Mouse (Mus musculus): ENCODE data around the gene Zfp653. TPM values are rescaled to one million over a fixed set of nuclear protein-coding genes. Genes with fewer than 3 reads are reported as not detected.
A peak's percentile ranks its signal among the peaks of the same experiment; 100 is the strongest.

The Zfp653 gene
- total and polyA plus RNA-seq, 3 experiments: 9.0 to 11.4 (median 10.4) TPM

DNA sequence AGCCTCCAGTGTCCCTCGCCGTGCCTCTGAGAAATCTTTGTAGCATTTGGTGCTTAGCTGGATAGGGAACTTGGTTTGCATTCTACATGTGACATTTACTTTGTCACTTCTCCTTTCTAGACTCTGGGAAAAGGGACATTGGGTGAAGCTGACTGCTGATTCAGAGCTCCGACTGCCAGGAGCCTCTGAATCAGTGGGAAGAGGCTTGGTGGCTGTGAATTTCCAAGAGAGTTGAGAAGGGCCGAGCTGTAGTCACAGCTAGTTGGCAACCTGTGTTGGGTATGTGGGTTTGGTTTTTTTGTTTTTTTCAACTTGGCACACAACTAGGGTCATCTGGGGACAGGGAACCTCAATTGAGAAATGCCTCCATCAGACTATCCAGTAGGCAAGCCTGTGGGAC is 48.4 kb upstream of the Zfp653 start:
- H3K27me3 ChIP-seq (replicated peaks): no peaks in the 10 kb centered on the region
- H3K36me3 ChIP-seq (replicated peaks in 1 of 2; ENCODE audit: control insufficient read depth in 1 of 2, insufficient read depth in 1 of 2, low read length in 1 of 2): peaks cover 0 to 5% of the 10 kb centered on the region in 2 experiments
- dilution Hi-C loops (cut with MboI; ENCODE audit: extremely low pct_ligation_motif_present, extremely low pct_unique_long_range_greater_than_20kb, low sequenced_read_pairs) (no loop called here), in situ Hi-C loops (cut with MboI; ENCODE audit: low pct_ligation_motif_present, low pct_unique_long_range_greater_than_20kb, low sequenced_read_pairs) (loop anchor here (5.0 kb wide), 1 partner anchor 47 kb away; the partner anchor contains the start of genes Gm49318 and Zfp653)
- no peak overlapping the region for H3K27ac ChIP-seq (ENCODE audit: insufficient read depth, low read depth)
- TF ChIP-seq KAT2A (IDR thresholded peaks at IDR 0.05; ENCODE audit: insufficient replicate concordance, low read length) (no peak), E2F4 (IDR thresholded peaks at IDR 0.05; ENCODE audit: insufficient replicate concordance, low read depth, low read length) (no peak)
- peaks cover 3% of the 10 kb centered on the region for H3K9me3 ChIP-seq (replicated peaks; ENCODE audit: low read length)
- H3K9ac ChIP-seq (ENCODE audit: insufficient read depth, low read depth): no peak overlapping the region
- no peak overlapping the region for H3K4me2 ChIP-seq (ENCODE audit: insufficient read depth, low read depth, poor library complexity, severe bottlenecking)
- peaks cover 15 to 67% of the 10 kb centered on the region in 2 experiments for H3K4me1 ChIP-seq (ENCODE audit: control insufficient read depth in 1 of 2, insufficient read depth in 2 of 2)
- no peak overlapping the region for H3K4me3 ChIP-seq (replicated peaks in 1 of 3; ENCODE audit: low read depth in 2 of 3, low read length in 2 of 3, poor library complexity in 1 of 3)
- DNase-seq (ENCODE audit: extremely low read depth): no peak
- H3K79me2 ChIP-seq (replicated peaks; ENCODE audit: control insufficient read depth, extremely low read depth, insufficient read depth, poor library complexity, severe bottlenecking): peaks cover 14% of the 10 kb centered on the region

DNA sequence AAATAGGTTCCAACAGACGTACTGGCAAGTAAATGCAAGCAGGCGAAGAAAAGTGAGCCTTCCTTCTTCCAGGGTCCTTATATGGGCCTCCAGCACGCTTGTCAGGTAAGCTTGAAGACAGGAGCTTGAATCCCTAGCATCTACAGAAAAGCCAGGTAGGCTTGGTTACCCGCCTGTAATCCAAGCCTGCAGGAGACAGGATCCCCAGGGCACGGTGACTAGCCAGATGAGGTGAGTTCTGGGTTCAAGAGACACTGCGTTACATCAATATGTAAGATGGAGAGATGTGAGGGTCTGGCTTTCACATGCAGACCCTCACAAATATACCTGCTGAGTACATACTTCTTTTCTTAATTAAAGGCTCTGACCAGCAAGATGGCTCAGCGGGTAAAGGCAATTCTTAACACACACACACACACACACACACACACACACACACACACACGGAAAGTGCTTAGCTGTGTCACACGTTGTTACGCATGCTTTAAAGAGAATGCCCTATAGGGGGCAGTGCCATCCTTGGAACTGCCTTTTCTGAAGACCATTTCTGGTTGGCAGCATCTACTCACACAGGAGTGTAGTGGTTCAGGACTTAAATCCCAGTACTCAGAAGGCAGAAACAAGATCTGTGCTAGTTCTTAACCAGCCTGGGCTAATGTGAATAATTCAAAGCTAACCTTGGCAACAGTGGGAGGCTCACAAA is 46.7 kb upstream of the Zfp653 start:
- peaks cover 14 to 51% of the 10 kb centered on the region in 2 experiments for H3K4me1 ChIP-seq (ENCODE audit: control insufficient read depth in 1 of 2, insufficient read depth in 2 of 2)
- DNase-seq (ENCODE audit: extremely low read depth): peak; percentile 91
- no peaks in the 10 kb centered on the region for H3K27me3 ChIP-seq (replicated peaks)
- H3K79me2 ChIP-seq (replicated peaks; ENCODE audit: control insufficient read depth, extremely low read depth, insufficient read depth, poor library complexity, severe bottlenecking): peaks cover 16% of the 10 kb centered on the region
- H3K4me3 ChIP-seq (replicated peaks in 1 of 3; ENCODE audit: low read depth in 2 of 3, low read length in 2 of 3, poor library complexity in 1 of 3): peak overlapping the region; percentile 65 to 89 (median 85)
- peaks cover 3% of the 10 kb centered on the region for H3K9me3 ChIP-seq (replicated peaks; ENCODE audit: low read length)
- peaks cover 12 to 21% of the 10 kb centered on the region in 2 experiments for H3K36me3 ChIP-seq (replicated peaks in 1 of 2; ENCODE audit: control insufficient read depth in 1 of 2, insufficient read depth in 1 of 2, low read length in 1 of 2)
- TF ChIP-seq NRF1 (IDR thresholded peaks at IDR 0.05; ENCODE audit: low read depth, low read length) (peak; percentile 41; the same call in 1 of the 2 replicates), ETS1 (conservative IDR thresholded peaks at IDR 0.05; ENCODE audit: low read depth, low read length) (no peak), MXI1 (IDR thresholded peaks at IDR 0.05; ENCODE audit: low read depth, low read length) (peak; percentile 84; the same call in 1 of the 2 replicates), TCF12 (IDR thresholded peaks at IDR 0.05; ENCODE audit: low read depth, low read length) (peak; percentile 23; the same call in 1 of the 2 replicates), CTCF (conservative IDR thresholded peaks at IDR 0.05 in 1 of 2, IDR thresholded peaks at IDR 0.05 in 1 of 2; ENCODE audit: low read depth in 2 of 2, low read length in 2 of 2) (peak; percentile 41 to 90), RAD21 (IDR thresholded peaks at IDR 0.05; ENCODE audit: low read depth, low read length) (peak; percentile 82), CHD1 (IDR thresholded peaks at IDR 0.05; ENCODE audit: low read depth, low read length) (no peak), BHLHE40 (IDR thresholded peaks at IDR 0.05; ENCODE audit: low read depth, low read length) (peak; percentile 54; the same call in 1 of the 2 replicates), SMC3 (IDR thresholded peaks at IDR 0.05; ENCODE audit: low read depth, low read length) (peak; percentile 73), E2F4 (IDR thresholded peaks at IDR 0.05; ENCODE audit: insufficient replicate concordance, low read depth, low read length) (no peak), ZMIZ1 (IDR thresholded peaks at IDR 0.05; ENCODE audit: low read depth, low read length) (no peak), IRF4 (IDR thresholded peaks at IDR 0.05; ENCODE audit: low read depth, low read length) (no peak), MAZ (IDR thresholded peaks at IDR 0.05; ENCODE audit: low read depth, low read length) (no peak), JUND (conservative IDR thresholded peaks at IDR 0.05; ENCODE audit: low read depth, low read length) (0 out of 2 replicates have a peak, but pooled peaks have one; percentile 20), TBP (conservative IDR thresholded peaks at IDR 0.05; ENCODE audit: low read depth, low read length) (no peak), NELFE (IDR thresholded peaks at IDR 0.05; ENCODE audit: low read depth, low read length) (peak; percentile 47; the same call in 1 of the 2 replicates), POLR2AphosphoS2 (IDR thresholded peaks at IDR 0.05; ENCODE audit: low read depth, low read length) (no peak), MYC (IDR thresholded peaks at IDR 0.05; ENCODE audit: low read depth, low read length) (peak; percentile 92), MAX (IDR thresholded peaks at IDR 0.05; ENCODE audit: low read length) (peak; percentile 83), ZC3H11A (IDR thresholded peaks at IDR 0.05; ENCODE audit: low read depth, low read length) (no peak), ZNF384 (IDR thresholded peaks at IDR 0.05; ENCODE audit: low read depth, low read length) (peak; percentile 24; the same call in 1 of the 2 replicates), SIN3A (IDR thresholded peaks at IDR 0.05; ENCODE audit: low read length) (peak; percentile 80), MAFK (IDR thresholded peaks at IDR 0.05; ENCODE audit: insufficient replicate concordance, low read length) (0 out of 2 replicates have a peak, but pooled peaks have one; percentile 5)
- in situ Hi-C loops (cut with MboI; ENCODE audit: low pct_ligation_motif_present, low pct_unique_long_range_greater_than_20kb, low sequenced_read_pairs): loop anchor here (5.0 kb wide), 1 partner anchor 46 kb away; the partner anchor contains the start of genes Gm49318 and Zfp653
- H3K4me2 ChIP-seq (ENCODE audit: insufficient read depth, low read depth, poor library complexity, severe bottlenecking): peak overlapping the region; percentile 95
- peak overlapping the region; percentile 70; the same call in 1 of the 2 replicates for H3K9ac ChIP-seq (ENCODE audit: insufficient read depth, low read depth)
- no peak overlapping the region for H3K27ac ChIP-seq (ENCODE audit: insufficient read depth, low read depth)
- dilution Hi-C loops (cut with MboI; ENCODE audit: extremely low pct_ligation_motif_present, extremely low pct_unique_long_range_greater_than_20kb, low sequenced_read_pairs): no loop called here
